Mouse (Mus musculus) heart, postnatal 0 days (tissue): ENCODE data around the gene Ciita. TPM values are rescaled to one million over a fixed set of nuclear protein-coding genes. Genes with fewer than 3 reads are reported as not detected.

Experiments
- ATAC-seq: fragments of 200-750 bp; cut with Nextera tagmentation; 2 replicates; pipeline ENCODE4 v1.8.0; 2017; ENCODE audit warnings: low read depth, moderate number of reproducible peaks, moderate library complexity; ENCODE audit not compliant: insufficient read depth
- DNase-seq: peaks from one replicate; pipeline ENCODE4 v3.0.0-alpha.2; 2016; ENCODE audit warnings: low spot score
- H3K27ac ChIP-seq: fragments of 300-500 bp; sonication (generic); 2 replicates; pipeline ENCODE4 v1.5.1; 2014; ENCODE audit warnings: low read depth, mild to moderate bottlenecking
- H3K27me3 ChIP-seq: fragments of 300-500 bp; sonication (generic); 2 replicates; pipeline ENCODE4 v1.6.1; 2014; ENCODE audit warnings: low read length, mixed read lengths; ENCODE audit not compliant: control insufficient read depth, insufficient read depth
- H3K36me3 ChIP-seq: fragments of 300-500 bp; sonication (generic); replicated peaks from 2 replicates; pipeline ENCODE4 v1.6.1; 2014; ENCODE audit warnings: low read length, mixed read lengths; ENCODE audit not compliant: control insufficient read depth, insufficient read depth
- H3K4me1 ChIP-seq: fragments of 300-500 bp; sonication (generic); 2 replicates; pipeline ENCODE4 v1.6.1; 2014; ENCODE audit warnings: antibody characterized with exemption; ENCODE audit not compliant: control insufficient read depth, insufficient read depth
- H3K4me2 ChIP-seq: fragments of 300-500 bp; sonication (generic); 2 replicates; pipeline ENCODE4 v1.6.1; 2014; ENCODE audit warnings: low read depth, mild to moderate bottlenecking, low read length, moderate library complexity
- H3K4me3 ChIP-seq: fragments of 300-500 bp; sonication (generic); 2 replicates; pipeline ENCODE4 v1.5.1; 2014; ENCODE audit warnings: low read depth, low read length
- H3K9ac ChIP-seq: fragments of 300-500 bp; sonication (generic); replicated peaks from 2 replicates; pipeline ENCODE4 v1.6.1; 2014; ENCODE audit warnings: low read depth, low read length, mixed read lengths
- H3K9me3 ChIP-seq: fragments of 300-500 bp; sonication (generic); replicated peaks from 2 replicates; pipeline ENCODE4 v1.6.1; 2016; ENCODE audit warnings: low read length; ENCODE audit not compliant: control insufficient read depth
- CTCF ChIP-seq: IDR thresholded peaks from 2 replicates; pipeline ENCODE4 v1.5.1; 2016; ENCODE audit warnings: antibody characterized with exemption, control low read depth, low read depth
- EP300 ChIP-seq: IDR thresholded peaks from 2 replicates; pipeline ENCODE4 v1.6.1; 2016; ENCODE audit warnings: antibody characterized with exemption, low read depth
- WGBS: fragments of 180-500 bp; shearing (Covaris S2); extraction: QIAGEN DNeasy Blood & Tissue Kit; methylation state at CpG from one replicate; pipeline ENCODE4 v1.1.7; 2014; 5-methylcytosine and 5-hydroxymethylcytosine counted together
- polyA plus RNA-seq: library from polyadenylated mRNA; unstranded; fragments of >200 nt; fragmentation: Nextera tagmentation; extraction: Ambion mirVana; gene quantifications from 2 replicates; pipeline ENCODE4 v1.2.1, GENCODE M21; 2015
- total RNA-seq: library from RNA; depleted of rRNA; stranded (reverse); fragments of >200 nt; gene quantifications from 2 replicates; pipeline ENCODE4 v1.2.3, GENCODE M21; 2014; ENCODE audit warnings: low replicate concordance

Ciita gene
- total and polyA plus RNA-seq, 2 experiments from 2014 or later, result 0.08 TPM; not detected in 1

DNA sequence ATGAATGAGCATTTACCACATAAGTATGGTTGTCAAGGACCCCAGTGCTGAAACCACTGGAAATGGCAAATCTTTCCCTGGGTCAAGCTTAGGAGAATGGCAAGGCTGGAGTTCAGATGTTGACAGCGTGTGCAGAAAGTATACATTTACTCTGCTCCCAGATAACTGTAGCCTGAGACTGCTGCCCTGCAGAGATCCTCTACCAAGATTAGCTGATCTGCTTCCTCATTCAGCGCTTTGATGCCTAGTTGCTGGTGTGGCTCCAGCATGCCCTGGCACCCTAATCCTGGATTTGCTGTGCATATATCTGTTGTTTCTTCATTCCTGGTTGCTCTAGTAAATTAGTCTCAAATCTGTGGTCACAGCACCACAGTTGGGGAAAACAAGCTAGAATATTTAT is 74.0 kb downstream of the Ciita start:
- 85% methylated on average over 2 of the region's 2 CpGs for WGBS
- ATAC-seq, result no peak
- no peak for DNase-seq
- Histone ChIP-seq H3K36me3 (no peaks in the 10 kb centered on the region), H3K9ac (no peak overlapping the region), H3K27ac (no peak overlapping the region), H3K9me3 (no peaks in the 10 kb centered on the region), H3K4me3 (no peak overlapping the region), H3K4me1 (no peaks in the 10 kb centered on the region), H3K4me2 (no peak overlapping the region), H3K27me3 (no peaks in the 10 kb centered on the region)
- TF ChIP-seq EP300, result no peak
- TF ChIP-seq CTCF, result no peak

DNA sequence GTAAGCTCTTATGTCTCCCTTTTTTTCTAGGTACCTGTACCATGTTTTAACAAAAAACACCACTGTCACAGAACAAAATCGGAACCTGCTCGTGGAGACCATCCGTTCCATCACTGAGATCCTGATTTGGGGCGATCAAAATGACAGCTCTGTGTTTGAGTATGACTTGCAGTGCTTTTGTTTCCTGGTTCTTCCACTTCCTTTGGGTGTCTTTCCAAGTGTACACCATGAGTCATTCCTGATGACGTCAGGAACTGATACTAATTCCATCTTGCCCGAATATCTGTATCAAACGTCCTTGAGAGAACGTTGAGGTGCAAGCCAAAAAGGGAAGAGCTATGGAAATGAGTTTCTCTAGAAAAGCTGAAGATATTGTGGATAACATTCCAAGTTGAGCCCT is 80.1 kb downstream of the Ciita start:
- Histone ChIP-seq H3K27me3 (no peaks in the 10 kb centered on the region), H3K27ac (no peak overlapping the region), H3K4me1 (peaks cover 13% of the 10 kb centered on the region), H3K36me3 (peaks cover 12% of the 10 kb centered on the region; the same call in 1 of the 2 replicates), H3K9ac (no peak overlapping the region), H3K4me2 (no peak overlapping the region), H3K9me3 (no peaks in the 10 kb centered on the region), H3K4me3 (no peak overlapping the region)
- ATAC-seq (no peak; the same call in 1 of the 2 replicates), DNase-seq (peak; percentile 27)
- TF ChIP-seq EP300 (no peak), CTCF (no peak)
- 49% methylated on average over 8 of the region's 8 CpGs for WGBS

DNA sequence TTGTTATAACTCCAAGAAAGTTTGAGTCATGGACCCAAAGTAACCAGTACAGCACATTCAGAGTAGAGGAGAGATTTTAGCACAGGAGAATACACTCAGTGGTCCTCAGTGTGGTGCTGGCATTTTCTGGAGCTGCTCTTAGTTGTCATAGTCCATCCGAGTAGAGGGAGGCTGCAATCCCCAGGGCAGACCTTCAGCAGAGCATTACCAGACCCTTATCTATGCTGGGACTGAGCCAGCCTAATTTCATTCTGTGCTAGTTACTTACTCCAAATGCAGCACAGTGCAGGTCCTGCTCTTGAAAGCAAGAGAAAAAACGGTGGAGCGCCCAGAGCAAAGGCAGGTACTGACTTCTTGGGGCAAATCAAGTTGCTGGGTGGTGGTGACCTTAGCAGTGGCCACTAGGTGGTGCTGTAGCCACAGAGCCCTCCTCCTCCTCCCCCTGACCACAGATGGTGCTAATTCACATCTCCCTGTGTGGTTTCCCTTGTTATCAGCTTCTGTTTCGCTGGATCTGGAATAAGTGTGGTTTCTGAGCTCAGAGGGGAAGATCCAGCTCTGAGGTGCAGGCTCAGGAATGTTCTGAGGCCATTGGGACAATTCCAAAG is 85.5 kb downstream of the Ciita start:
- no peak overlapping the region for H3K4me3 ChIP-seq
- ATAC-seq, result peak; percentile 84
- 18% methylated on average over 4 of the region's 4 CpGs for WGBS

DNA sequence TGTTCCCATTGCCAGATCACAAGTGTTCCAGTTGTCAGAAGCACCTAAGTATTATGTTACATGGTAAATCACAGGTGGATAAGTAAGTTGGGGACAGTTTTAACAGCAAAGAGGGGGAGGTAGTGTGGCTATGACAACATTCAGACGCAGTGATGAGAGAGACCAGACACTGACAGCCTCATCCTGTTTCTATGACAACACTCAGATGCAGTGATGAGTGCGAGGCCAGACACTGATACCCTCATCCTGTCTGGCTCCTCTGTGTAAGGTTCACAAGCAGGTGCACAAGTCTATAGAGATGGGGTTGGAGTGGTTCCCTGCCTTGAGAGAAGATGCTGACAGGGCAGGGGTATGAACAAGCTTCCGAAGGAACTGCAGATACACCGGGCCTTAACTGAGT is 87.3 kb downstream of the Ciita start:
- Histone ChIP-seq H3K4me2 (no peak overlapping the region), H3K4me1 (no peaks in the 10 kb centered on the region), H3K27ac (no peak overlapping the region), H3K9ac (no peak overlapping the region), H3K4me3 (no peak overlapping the region), H3K27me3 (no peaks in the 10 kb centered on the region), H3K36me3 (peaks cover 36% of the 10 kb centered on the region), H3K9me3 (no peaks in the 10 kb centered on the region)
- DNase-seq, result no peak
- no peak for ATAC-seq
- WGBS, result 88% methylated on average over 4 of the region's 4 CpGs
- TF ChIP-seq EP300 (no peak), CTCF (no peak)

More for the DNA sequence above, 85.5 kb downstream of the Ciita start:
- no peaks in the 10 kb centered on the region for H3K27me3 ChIP-seq
- peaks cover 28% of the 10 kb centered on the region for H3K36me3 ChIP-seq
- peaks cover 8% of the 10 kb centered on the region for H3K4me1 ChIP-seq
- TF ChIP-seq CTCF, result peak; percentile 92
- TF ChIP-seq EP300, result no peak
- peak; percentile 71 for DNase-seq
- H3K27ac ChIP-seq, result no peak overlapping the region
- H3K4me2 ChIP-seq, result no peak overlapping the region
- no peak overlapping the region for H3K9ac ChIP-seq
- no peaks in the 10 kb centered on the region for H3K9me3 ChIP-seq

DNA sequence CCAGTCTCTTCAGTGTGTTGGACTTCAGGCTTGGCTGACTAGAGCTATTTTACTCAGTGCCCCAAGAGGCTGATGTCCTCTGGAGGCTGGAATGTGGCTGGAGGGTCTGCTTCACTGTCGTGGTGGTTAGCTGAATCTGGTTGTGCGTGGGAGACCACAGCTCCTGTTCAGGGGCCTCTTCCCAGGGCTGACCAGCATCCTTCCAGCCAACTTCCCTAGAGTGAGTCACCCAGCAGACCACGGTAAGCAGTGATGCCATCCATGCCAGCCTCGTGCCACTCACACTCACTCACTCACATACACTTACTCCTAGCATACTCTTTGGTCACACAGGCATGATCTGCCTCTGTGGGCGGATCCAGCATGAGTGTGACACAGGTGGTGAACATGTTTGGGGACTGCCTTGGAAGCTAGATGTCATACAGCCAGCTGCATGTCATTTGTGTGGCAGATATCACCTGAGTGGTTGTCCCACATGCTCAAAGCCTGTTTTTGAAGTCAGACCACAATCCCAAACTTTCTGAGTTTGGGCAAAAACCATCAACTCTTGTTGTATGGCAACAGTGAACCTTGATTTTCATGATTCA is 90.0 kb downstream of the Ciita start:
- WGBS, result 58% methylated on average over 5 of the region's 5 CpGs
- H3K27me3 ChIP-seq, result no peaks in the 10 kb centered on the region
- no peak for ATAC-seq
- no peak for DNase-seq
- peaks cover 45% of the 10 kb centered on the region for H3K36me3 ChIP-seq
- no peak overlapping the region for H3K4me2 ChIP-seq
- no peak overlapping the region for H3K27ac ChIP-seq
- no peaks in the 10 kb centered on the region for H3K9me3 ChIP-seq
- no peak overlapping the region for H3K9ac ChIP-seq
- TF ChIP-seq EP300, result no peak
- no peaks in the 10 kb centered on the region for H3K4me1 ChIP-seq
- H3K4me3 ChIP-seq, result no peak overlapping the region

DNA sequence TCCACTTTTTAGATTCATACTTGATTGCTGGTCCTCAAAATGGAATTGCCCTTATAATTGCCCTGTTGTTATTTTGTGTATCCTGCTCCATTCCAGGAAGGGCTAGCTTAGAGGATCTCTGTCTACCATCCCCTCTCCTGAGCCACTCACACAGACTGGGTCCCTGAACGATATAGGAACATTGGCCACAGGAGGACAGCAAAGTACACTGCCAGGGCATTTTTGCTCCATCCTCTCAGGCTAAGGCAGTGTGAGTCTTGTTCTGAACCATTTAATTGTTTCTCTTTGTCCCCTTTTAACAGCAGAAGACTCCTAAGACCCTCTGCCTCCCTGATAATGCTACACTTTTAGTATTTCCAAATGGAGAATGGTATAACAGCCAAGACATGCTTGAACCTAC is 90.8 kb downstream of the Ciita start:
- H3K27me3 ChIP-seq, result no peaks in the 10 kb centered on the region
- H3K27ac ChIP-seq, result no peak overlapping the region
- H3K9ac ChIP-seq, result no peak overlapping the region
- no peaks in the 10 kb centered on the region for H3K4me1 ChIP-seq
- H3K9me3 ChIP-seq, result no peaks in the 10 kb centered on the region
- H3K36me3 ChIP-seq, result peaks cover 45% of the 10 kb centered on the region
- no peak overlapping the region for H3K4me3 ChIP-seq
- no peak for TF ChIP-seq CTCF
- no peak for TF ChIP-seq EP300
- no peak overlapping the region for H3K4me2 ChIP-seq
- DNase-seq (no peak), ATAC-seq (no peak)
- WGBS, result 52% methylated on average over 1 of the region's 1 CpGs
